Mouse (Mus musculus): ENCODE measurements around the gene Hipk3. TPM values are rescaled to one million over a fixed set of nuclear protein-coding genes. Genes with fewer than 3 reads are reported as not detected.

Gene Hipk3
- polyA plus RNA-seq, 1 experiment from 2014 or later, result 11.8 TPM

DNA sequence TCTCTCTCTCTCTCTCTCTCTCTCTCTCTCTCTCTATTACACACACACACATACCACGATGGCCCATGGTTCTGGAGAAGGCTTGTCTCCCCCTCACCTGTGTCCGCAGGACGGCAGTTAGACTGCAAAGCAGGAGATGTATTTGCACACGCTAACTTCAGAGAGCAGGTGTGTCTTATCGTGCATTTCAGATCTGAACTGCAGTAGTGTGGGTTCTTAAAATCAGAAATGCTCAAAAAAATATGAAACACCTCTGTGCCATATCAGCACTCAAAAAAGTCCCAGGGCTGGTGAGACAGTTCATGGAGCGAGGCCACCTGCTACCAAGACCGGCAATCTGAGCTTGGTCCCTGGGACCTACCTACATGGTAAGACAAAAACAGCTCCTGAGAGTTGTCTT lies 82.4 kb downstream of the Hipk3 start:
- ATAC-seq (ENCODE audit: low read depth), result no peak
- no peaks in the 10 kb centered on the region for H3K36me3 ChIP-seq (ENCODE audit: control insufficient read depth, insufficient read depth, low read length)
- 92% methylated on average over 7 of the region's 7 CpGs for whole genome bisulfite sequencing

DNA sequence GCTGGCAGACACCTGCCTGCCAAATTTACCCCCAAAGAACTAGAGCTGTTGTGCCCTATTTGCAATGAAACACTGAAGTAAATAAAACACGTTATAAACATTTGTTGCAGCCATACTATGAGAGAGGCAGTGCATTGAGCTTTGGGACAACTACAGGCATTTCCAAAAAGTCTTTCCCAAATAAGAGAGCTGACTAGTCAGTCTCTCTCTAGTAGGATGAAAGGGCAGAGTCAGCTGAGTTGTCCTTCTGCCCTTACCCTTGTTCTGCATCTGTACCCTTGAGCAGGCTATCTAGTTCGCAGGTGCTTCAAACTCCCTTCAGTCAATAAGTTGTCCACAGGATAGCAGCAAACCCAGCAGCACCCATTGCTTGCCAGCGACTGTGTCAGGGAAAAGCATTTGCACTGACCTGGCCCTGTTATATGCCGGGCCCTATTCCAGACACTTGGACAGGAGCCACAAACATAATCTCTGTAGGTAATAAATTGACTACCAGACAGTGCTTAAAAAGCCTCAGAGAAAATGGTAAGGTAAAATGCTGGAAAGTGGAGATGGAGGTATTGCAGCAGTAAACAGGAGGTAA lies 83.2 kb downstream of the Hipk3 start, which contains the start of gene D430041D05Rik:
TSS of gene D430041D05Rik (minus strand) at position 51 of the 583 bp plus-strand sequence.
- H3K4me3 ChIP-seq (ENCODE audit: low read depth, low read length), result peak within 1 kb of the TSS; percentile 88
- H3K36me3 ChIP-seq (ENCODE audit: control insufficient read depth, insufficient read depth, low read length), result no peaks in the 10 kb centered on the region
- peak within 1 kb of the TSS; percentile 94 for H3K27ac ChIP-seq (ENCODE audit: low read depth, low read length)
- H3K9ac ChIP-seq (replicated peaks; ENCODE audit: low read depth, low read length), result peak within 1 kb of the TSS; percentile 95
- peaks cover 19% of the 10 kb centered on the region for H3K4me1 ChIP-seq (ENCODE audit: control insufficient read depth, insufficient read depth, low read length)
- no peaks in the 10 kb centered on the region for H3K27me3 ChIP-seq (ENCODE audit: control insufficient read depth, insufficient read depth, low read length)
- H3K4me2 ChIP-seq (ENCODE audit: low read depth, low read length), result peak within 1 kb of the TSS; percentile 72
- ATAC-seq (ENCODE audit: low read depth), result no peak
- no peaks in the 10 kb centered on the region for H3K9me3 ChIP-seq (ENCODE audit: control insufficient read depth, low read length)
- WGBS, result 54% methylated on average over 4 of the region's 4 CpGs

More for the DNA sequence above, 82.4 kb downstream of the Hipk3 start:
- no peaks in the 10 kb centered on the region for H3K27me3 ChIP-seq (ENCODE audit: control insufficient read depth, insufficient read depth, low read length)
- H3K4me2 ChIP-seq (ENCODE audit: low read depth, low read length), result no peak overlapping the region
- no peak overlapping the region for H3K9ac ChIP-seq (replicated peaks; ENCODE audit: low read depth, low read length)
- H3K27ac ChIP-seq (ENCODE audit: low read depth, low read length), result no peak overlapping the region
- H3K4me3 ChIP-seq (ENCODE audit: low read depth, low read length), result no peak overlapping the region
- peaks cover 19% of the 10 kb centered on the region for H3K4me1 ChIP-seq (ENCODE audit: control insufficient read depth, insufficient read depth, low read length)
- no peaks in the 10 kb centered on the region for H3K9me3 ChIP-seq (ENCODE audit: control insufficient read depth, low read length)

DNA sequence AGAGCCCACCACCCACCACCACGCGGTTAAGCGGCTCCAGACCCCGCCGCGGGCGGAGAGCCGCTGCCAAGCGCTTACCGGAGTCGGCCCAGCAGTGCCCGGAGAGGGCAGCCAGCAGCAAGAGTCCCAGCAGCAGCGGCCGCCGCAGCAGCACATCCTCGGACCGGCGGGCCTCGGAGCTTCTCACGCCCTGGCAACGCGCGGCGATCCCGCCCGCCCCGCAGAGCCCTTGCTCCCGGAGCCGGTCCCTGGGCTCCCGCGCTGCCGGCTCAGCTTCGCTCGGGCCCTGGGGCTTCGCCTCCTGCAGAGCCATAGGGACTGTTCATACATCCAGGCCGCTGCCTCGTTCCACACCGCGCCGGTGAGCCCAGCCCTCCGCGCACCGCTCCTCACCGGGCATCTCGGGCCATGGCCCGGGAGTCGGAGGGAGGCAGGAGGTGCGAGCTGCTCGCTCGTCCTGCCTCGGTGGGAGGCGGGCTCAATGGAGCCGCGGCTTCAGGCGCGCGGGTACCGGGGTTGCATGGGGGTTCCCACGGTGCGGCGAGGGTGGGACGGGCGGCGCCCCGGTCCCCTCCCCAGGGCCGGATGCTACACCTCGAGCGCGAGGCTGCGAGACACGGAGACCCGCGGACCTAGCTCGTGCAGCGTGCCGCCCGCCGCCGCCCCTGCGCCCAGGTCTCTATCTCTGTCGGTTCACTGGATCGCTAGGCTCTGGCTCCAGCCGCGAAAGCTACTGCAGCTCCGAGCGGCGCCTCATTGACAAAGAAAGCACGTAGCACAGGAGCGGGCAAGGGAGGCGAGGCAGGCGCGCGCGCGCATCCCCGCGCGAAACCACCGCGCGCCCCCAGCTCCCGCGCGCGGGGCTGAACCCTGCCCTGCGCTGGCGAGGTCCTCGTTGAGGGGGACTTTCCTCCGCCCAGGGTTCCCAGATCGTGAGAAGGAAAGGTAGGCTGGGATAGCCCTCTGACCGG lies 84.1 kb downstream of the Hipk3 start:
- H3K27ac ChIP-seq (ENCODE audit: low read depth, low read length), result peak overlapping the region; percentile 94
- H3K4me1 ChIP-seq (ENCODE audit: control insufficient read depth, insufficient read depth, low read length), result peaks cover 19% of the 10 kb centered on the region
- no peaks in the 10 kb centered on the region for H3K9me3 ChIP-seq (ENCODE audit: control insufficient read depth, low read length)
- H3K27me3 ChIP-seq (ENCODE audit: control insufficient read depth, insufficient read depth, low read length), result no peaks in the 10 kb centered on the region
- H3K9ac ChIP-seq (replicated peaks; ENCODE audit: low read depth, low read length), result peak overlapping the region; percentile 95
- peak; percentile 94 for ATAC-seq (ENCODE audit: low read depth)
- H3K4me2 ChIP-seq (ENCODE audit: low read depth, low read length), result peak overlapping the region; percentile 72
- WGBS, result under 1% methylated on average over 98 of the region's 111 CpGs
- H3K4me3 ChIP-seq (ENCODE audit: low read depth, low read length), result peak overlapping the region; percentile 88
- no peaks in the 10 kb centered on the region for H3K36me3 ChIP-seq (ENCODE audit: control insufficient read depth, insufficient read depth, low read length)

DNA sequence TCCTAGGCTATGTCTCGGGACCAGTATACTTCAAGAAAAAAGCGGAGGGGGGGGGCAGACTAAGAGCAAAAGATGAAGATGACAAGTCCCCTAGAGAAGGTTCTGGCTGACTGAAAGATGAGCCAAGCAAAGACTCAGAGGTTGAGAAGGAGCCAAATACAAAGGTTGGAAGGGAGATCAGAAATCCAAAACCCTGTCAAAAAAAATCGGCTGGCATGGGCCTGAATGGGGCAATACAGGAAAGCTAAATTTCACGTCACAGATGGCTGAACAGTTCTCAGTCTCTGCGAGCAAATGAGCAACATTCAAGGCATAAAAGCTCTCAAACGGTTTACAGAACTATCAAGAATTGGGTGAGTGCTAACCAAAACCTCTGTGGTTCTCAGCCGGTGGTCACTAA lies 85.9 kb downstream of the Hipk3 start:
- Histone ChIP-seq H3K27me3 (ENCODE audit: control insufficient read depth, insufficient read depth, low read length) (no peaks in the 10 kb centered on the region), H3K9ac (replicated peaks; ENCODE audit: low read depth, low read length) (no peak overlapping the region), H3K4me1 (ENCODE audit: control insufficient read depth, insufficient read depth, low read length) (peaks cover 19% of the 10 kb centered on the region), H3K9me3 (ENCODE audit: control insufficient read depth, low read length) (no peaks in the 10 kb centered on the region), H3K4me3 (ENCODE audit: low read depth, low read length) (peak overlapping the region; percentile 88), H3K36me3 (ENCODE audit: control insufficient read depth, insufficient read depth, low read length) (no peaks in the 10 kb centered on the region), H3K27ac (ENCODE audit: low read depth, low read length) (no peak overlapping the region), H3K4me2 (ENCODE audit: low read depth, low read length) (peak overlapping the region; percentile 72)
- ATAC-seq (ENCODE audit: low read depth), result no peak
- WGBS, result 69% methylated on average over 7 of the region's 7 CpGs

DNA sequence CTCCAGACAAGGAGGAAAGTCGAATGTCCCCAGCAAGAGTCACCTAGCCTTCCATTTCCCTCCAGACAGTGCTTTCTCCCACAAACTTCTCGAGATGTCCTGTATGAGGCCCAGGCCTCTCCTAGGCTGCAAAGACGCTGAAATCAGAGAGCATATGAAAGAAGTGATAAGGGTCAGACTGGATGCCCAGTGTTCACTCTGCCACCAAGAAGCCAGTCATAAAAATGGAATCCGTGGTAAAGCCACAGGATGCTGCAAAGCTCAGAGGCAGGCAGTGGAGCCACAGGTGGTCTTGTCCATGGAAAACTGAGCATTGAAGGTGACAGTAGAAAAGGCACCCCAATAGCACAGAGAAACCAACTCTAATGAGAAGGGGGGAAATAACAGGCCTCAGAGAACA lies 86.3 kb downstream of the Hipk3 start:
- Histone ChIP-seq H3K27me3 (ENCODE audit: control insufficient read depth, insufficient read depth, low read length) (no peaks in the 10 kb centered on the region), H3K36me3 (ENCODE audit: control insufficient read depth, insufficient read depth, low read length) (no peaks in the 10 kb centered on the region), H3K9ac (replicated peaks; ENCODE audit: low read depth, low read length) (no peak overlapping the region), H3K4me2 (ENCODE audit: low read depth, low read length) (peak overlapping the region; percentile 72), H3K4me1 (ENCODE audit: control insufficient read depth, insufficient read depth, low read length) (peaks cover 19% of the 10 kb centered on the region), H3K9me3 (ENCODE audit: control insufficient read depth, low read length) (no peaks in the 10 kb centered on the region), H3K27ac (ENCODE audit: low read depth, low read length) (no peak overlapping the region), H3K4me3 (ENCODE audit: low read depth, low read length) (no peak overlapping the region)
- WGBS, result 64% methylated on average over 4 of the region's 4 CpGs
- no peak for ATAC-seq (ENCODE audit: low read depth)

DNA sequence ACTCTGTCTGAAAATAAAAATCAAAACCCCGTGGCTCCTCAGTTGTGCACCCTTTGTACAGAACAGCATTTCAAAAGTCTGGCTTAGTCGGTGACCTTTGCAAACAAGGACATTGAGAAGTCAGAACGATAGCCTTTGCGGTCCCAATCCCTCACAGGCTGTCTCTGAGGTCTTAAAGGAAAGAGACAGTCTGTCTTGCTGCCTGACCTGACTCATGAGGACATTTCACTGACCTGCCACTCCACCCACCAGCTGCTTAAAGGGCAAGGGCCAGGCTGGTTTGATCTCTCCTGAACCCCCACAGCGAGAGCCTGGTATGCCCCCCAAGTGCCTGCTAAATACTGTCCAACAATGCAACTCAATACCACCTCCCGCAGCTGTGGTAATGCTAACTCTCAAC lies 90.2 kb downstream of the Hipk3 start:
- Histone ChIP-seq H3K9ac (replicated peaks; ENCODE audit: low read depth, low read length) (no peak overlapping the region), H3K36me3 (ENCODE audit: control insufficient read depth, insufficient read depth, low read length) (no peaks in the 10 kb centered on the region), H3K4me1 (ENCODE audit: control insufficient read depth, insufficient read depth, low read length) (peaks cover 16% of the 10 kb centered on the region), H3K27ac (ENCODE audit: low read depth, low read length) (no peak overlapping the region), H3K4me3 (ENCODE audit: low read depth, low read length) (no peak overlapping the region), H3K27me3 (ENCODE audit: control insufficient read depth, insufficient read depth, low read length) (no peaks in the 10 kb centered on the region), H3K4me2 (ENCODE audit: low read depth, low read length) (no peak overlapping the region), H3K9me3 (ENCODE audit: control insufficient read depth, low read length) (no peaks in the 10 kb centered on the region)
- no peak for ATAC-seq (ENCODE audit: low read depth)
- WGBS, result 91% methylated on average over 6 of the region's 6 CpGs

DNA sequence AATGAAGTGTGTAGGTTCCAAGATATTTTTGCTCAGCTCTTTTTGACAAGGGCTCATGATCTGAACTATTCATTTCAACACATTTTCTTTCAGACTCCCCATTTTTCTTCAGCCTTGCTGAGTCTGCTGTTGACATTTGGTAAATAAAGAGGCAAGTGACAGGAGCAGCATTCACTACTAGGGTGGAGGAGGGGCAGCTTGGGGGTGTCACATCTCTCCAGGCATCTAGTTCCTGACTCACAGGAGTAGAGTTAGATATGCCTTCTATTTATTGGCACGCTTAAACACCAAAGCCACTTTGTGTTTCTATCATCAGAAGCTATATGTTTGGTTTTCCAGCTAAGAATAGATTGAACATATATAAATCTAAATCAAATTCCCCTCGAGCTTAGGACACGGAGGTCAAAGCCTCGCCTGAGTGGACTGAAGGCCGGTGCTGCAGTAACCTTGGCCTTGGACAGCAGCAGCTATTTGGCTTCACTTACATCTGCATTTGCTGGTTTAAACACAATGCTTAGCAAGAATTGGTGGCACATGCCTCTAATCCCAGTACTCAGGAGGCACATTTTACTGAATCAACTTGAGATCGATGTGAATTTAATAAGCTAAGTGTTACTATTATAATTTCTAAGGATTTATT lies 95.5 kb downstream of the Hipk3 start:
- no peak for ATAC-seq (ENCODE audit: low read depth)
- H3K4me1 ChIP-seq (ENCODE audit: control insufficient read depth, insufficient read depth, low read length), result no peaks in the 10 kb centered on the region
- H3K27ac ChIP-seq (ENCODE audit: low read depth, low read length), result no peak overlapping the region
- no peaks in the 10 kb centered on the region for H3K27me3 ChIP-seq (ENCODE audit: control insufficient read depth, insufficient read depth, low read length)
- no peak overlapping the region for H3K4me3 ChIP-seq (ENCODE audit: low read depth, low read length)
- no peak overlapping the region for H3K9ac ChIP-seq (replicated peaks; ENCODE audit: low read depth, low read length)
- WGBS, result 79% methylated on average over 6 of the region's 6 CpGs
- H3K36me3 ChIP-seq (ENCODE audit: control insufficient read depth, insufficient read depth, low read length), result no peaks in the 10 kb centered on the region
- H3K4me2 ChIP-seq (ENCODE audit: low read depth, low read length), result no peak overlapping the region
- no peaks in the 10 kb centered on the region for H3K9me3 ChIP-seq (ENCODE audit: control insufficient read depth, low read length)

DNA sequence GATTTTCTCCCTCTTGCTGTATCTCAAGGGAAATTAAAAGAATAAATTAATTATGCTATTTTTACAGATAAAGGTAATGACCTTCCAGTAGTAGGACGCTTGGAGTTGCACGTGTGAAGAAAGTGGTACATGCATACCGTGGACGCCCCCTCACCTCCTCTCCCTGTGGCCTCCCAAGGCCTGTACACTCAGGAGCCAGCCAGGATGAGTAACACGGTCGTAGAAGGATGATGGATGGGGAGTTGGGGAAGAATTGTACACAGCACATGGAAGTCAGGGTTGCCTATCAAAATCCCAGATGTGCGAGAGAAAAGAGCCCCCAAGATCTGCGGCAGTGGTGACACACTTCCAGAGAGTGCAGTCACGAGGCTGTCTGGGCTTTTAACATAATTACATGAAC lies 98.3 kb downstream of the Hipk3 start:
- H3K9me3 ChIP-seq (ENCODE audit: control insufficient read depth, low read length), result no peaks in the 10 kb centered on the region
- H3K36me3 ChIP-seq (ENCODE audit: control insufficient read depth, insufficient read depth, low read length), result no peaks in the 10 kb centered on the region
- no peaks in the 10 kb centered on the region for H3K4me1 ChIP-seq (ENCODE audit: control insufficient read depth, insufficient read depth, low read length)
- H3K4me3 ChIP-seq (ENCODE audit: low read depth, low read length), result no peak overlapping the region
- no peak overlapping the region for H3K4me2 ChIP-seq (ENCODE audit: low read depth, low read length)
- no peak overlapping the region for H3K9ac ChIP-seq (replicated peaks; ENCODE audit: low read depth, low read length)
- WGBS, result 79% methylated on average over 9 of the region's 9 CpGs
- no peak for ATAC-seq (ENCODE audit: low read depth)
- H3K27ac ChIP-seq (ENCODE audit: low read depth, low read length), result no peak overlapping the region
- H3K27me3 ChIP-seq (ENCODE audit: control insufficient read depth, insufficient read depth, low read length), result no peaks in the 10 kb centered on the region

DNA sequence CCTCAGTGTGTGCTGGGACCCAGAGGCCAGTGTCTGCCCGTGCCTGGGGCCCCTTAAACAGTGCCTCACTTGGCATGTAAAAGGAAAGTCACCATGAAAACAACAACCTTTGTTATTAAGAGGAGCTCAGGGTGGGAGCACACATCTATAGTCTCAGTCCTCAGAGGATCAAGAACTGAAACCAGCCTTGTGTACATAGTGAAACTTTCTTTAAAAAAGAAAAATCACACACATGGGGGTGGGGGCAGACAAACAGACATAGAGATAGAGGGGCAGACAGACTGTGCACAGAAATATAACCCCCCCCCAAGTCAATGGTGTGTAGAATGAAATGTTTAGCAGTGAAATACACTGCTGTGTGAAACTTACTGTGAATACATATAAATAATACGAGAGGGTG lies 99.5 kb downstream of the Hipk3 start:
- no peak overlapping the region for H3K4me2 ChIP-seq (ENCODE audit: low read depth, low read length)
- no peaks in the 10 kb centered on the region for H3K27me3 ChIP-seq (ENCODE audit: control insufficient read depth, insufficient read depth, low read length)
- H3K9ac ChIP-seq (replicated peaks; ENCODE audit: low read depth, low read length), result no peak overlapping the region
- ATAC-seq (ENCODE audit: low read depth), result no peak; the same call in 1 of the 2 replicates
- H3K27ac ChIP-seq (ENCODE audit: low read depth, low read length), result no peak overlapping the region
- H3K9me3 ChIP-seq (ENCODE audit: control insufficient read depth, low read length), result no peaks in the 10 kb centered on the region
- no peaks in the 10 kb centered on the region for H3K4me1 ChIP-seq (ENCODE audit: control insufficient read depth, insufficient read depth, low read length)
- H3K36me3 ChIP-seq (ENCODE audit: control insufficient read depth, insufficient read depth, low read length), result no peaks in the 10 kb centered on the region
- H3K4me3 ChIP-seq (ENCODE audit: low read depth, low read length), result no peak overlapping the region
- 46% methylated on average over 2 of the region's 2 CpGs for WGBS

Data from neural tube, embryonic 14.5 days (tissue).